Mouse (Mus musculus) adipose tissue, adult 10 weeks (tissue): ENCODE results near the gene Vav2. TPM values are rescaled to one million over a fixed set of nuclear protein-coding genes. Genes with fewer than 3 reads are reported as not detected.

Experiments used
- polyA plus RNA-seq: library from polyadenylated mRNA; stranded (reverse); fragments of 350-450 nt; fragmentation: Illumina TruSeq; extraction: RNeasy Lipid Tissue Mini Kit (QIAGEN cat#74804); gene quantifications from one replicate; pipeline ENCODE4 v1.2.3, GENCODE M21; 2014; ENCODE audit warnings: low read depth, low replicate concordance

Gene Vav2
- 30.7 TPM for polyA plus RNA-seq

GRCm38 (mm10) chr2:27426855-27427457, at the start of gene Vav2:
Gene Vav2 (minus strand): TSS chr2:27427033.

GRCm38 (mm10) chr2:27441767-27442707, 15.2 kb upstream of the Vav2 start, which contains the start of gene Brd3os:
Gene Brd3os (plus strand): TSS chr2:27442324.

GRCm38 (mm10) chr2:27248211-27248610, 178.6 kb downstream of the Vav2 start, which contains the start of gene Sardh:
Gene Sardh (minus strand): TSS chr2:27248337.

Other genes starting within 250 kb of the Vav2 start
- gene Sardh, start 178.7 kb downstream of the Vav2 start, polyA plus RNA-seq, result 28.4 TPM
- 6.7 TPM for gene Brd3os, start 15.3 kb upstream of the Vav2 start, polyA plus RNA-seq
- 30.4 TPM for gene Brd3, start 80.6 kb upstream of the Vav2 start, polyA plus RNA-seq
- 25.7 TPM for gene Wdr5, start 88.1 kb upstream of the Vav2 start, polyA plus RNA-seq
- 54.4 TPM for gene Rxra, start 249.4 kb upstream of the Vav2 start, polyA plus RNA-seq